Mouse (Mus musculus): ENCODE measurements around the gene Usp12.
"Not testable (repeated sequence)": the region's sequence is repeated elsewhere in the genome, so short reads cannot be mapped to it uniquely, and the experiment has no call there.

The Usp12 gene

GRCm38 (mm10) chr5:146749857-146750256 lies 44.9 kb downstream of the Usp12 start:
- no peak for DNase-seq (ENCODE audit: low spot score in 2 of 2)

- DNase-seq (ENCODE audit: low spot score in 2 of 2), result no peak
Observed at GRCm38 (mm10) chr5:146736970-146737495, 57.8 kb downstream of the Usp12 start.

GRCm38 (mm10) chr5:146736348-146736747 lies 58.5 kb downstream of the Usp12 start:
- DNase-seq (ENCODE audit: low spot score in 2 of 2), result no peak

- DNase-seq (ENCODE audit: low spot score in 2 of 2), result not testable (repeated sequence)
Observed at GRCm38 (mm10) chr5:146735054-146735453, 59.8 kb downstream of the Usp12 start.

- peak in 1 of 2 experiments; percentile 21 for DNase-seq (ENCODE audit: low spot score in 2 of 2)
Observed at GRCm38 (mm10) chr5:146733888-146734640, 60.7 kb downstream of the Usp12 start.

- DNase-seq (ENCODE audit: low spot score in 2 of 2), result no peak
Observed at GRCm38 (mm10) chr5:146733372-146733771, 61.4 kb downstream of the Usp12 start.

GRCm38 (mm10) chr5:146727006-146727405 lies 67.8 kb downstream of the Usp12 start:
- DNase-seq (ENCODE audit: low spot score in 2 of 2), result no peak

GRCm38 (mm10) chr5:146724956-146725355 lies 69.8 kb downstream of the Usp12 start:
- no peak for DNase-seq (ENCODE audit: low spot score in 2 of 2)

GRCm38 (mm10) chr5:146723452-146723851 lies 71.4 kb downstream of the Usp12 start:
- no peak for DNase-seq (ENCODE audit: low spot score in 2 of 2)

- no peak for DNase-seq (ENCODE audit: low spot score in 2 of 2)
Observed at GRCm38 (mm10) chr5:146722226-146722625, 72.6 kb downstream of the Usp12 start.

- no peak for DNase-seq (ENCODE audit: low spot score in 2 of 2)
Observed at GRCm38 (mm10) chr5:146719584-146720356, 75.0 kb downstream of the Usp12 start.

- DNase-seq (ENCODE audit: low spot score in 2 of 2), result no peak
Observed at GRCm38 (mm10) chr5:146713836-146714235, 81.0 kb downstream of the Usp12 start.

- DNase-seq (ENCODE audit: low spot score in 2 of 2), result no peak
Observed at GRCm38 (mm10) chr5:146713088-146713487, 81.7 kb downstream of the Usp12 start.

GRCm38 (mm10) chr5:146712282-146712918 lies 82.4 kb downstream of the Usp12 start:
- no peak for DNase-seq (ENCODE audit: low spot score in 2 of 2)

GRCm38 (mm10) chr5:146709361-146709760 lies 85.4 kb downstream of the Usp12 start:
- DNase-seq (ENCODE audit: low spot score in 2 of 2), result no peak

GRCm38 (mm10) chr5:146705815-146706408 lies 88.9 kb downstream of the Usp12 start:
- DNase-seq (ENCODE audit: low spot score in 2 of 2), result peak; percentile 84 to 87

GRCm38 (mm10) chr5:146705411-146705810 lies 89.4 kb downstream of the Usp12 start:
- no peak for DNase-seq (ENCODE audit: low spot score in 2 of 2)

- DNase-seq (ENCODE audit: low spot score in 2 of 2), result no peak
Observed at GRCm38 (mm10) chr5:146704241-146704640, 90.6 kb downstream of the Usp12 start.

- DNase-seq (ENCODE audit: low spot score in 2 of 2), result peak; percentile 57 to 66
Observed at GRCm38 (mm10) chr5:146703710-146704121, 91.1 kb downstream of the Usp12 start.

- DNase-seq (ENCODE audit: low spot score in 2 of 2), result no peak
Observed at GRCm38 (mm10) chr5:146700099-146700498, 94.7 kb downstream of the Usp12 start.

GRCm38 (mm10) chr5:146699433-146700019 lies 95.3 kb downstream of the Usp12 start:
- DNase-seq (ENCODE audit: low spot score in 2 of 2), result no peak

Measured in urinary bladder, postnatal 36 days (tissue).